Mouse (Mus musculus) C2C12 (cell line): ENCODE results near the gene Taf9.

Experiments
- CEBPB ChIP-seq: IDR thresholded peaks from one replicate; pipeline ENCODE4 v1.6.1; 2011; ENCODE audit warnings: low read depth, mild to moderate bottlenecking, control low read depth, moderate library complexity
- CTCF ChIP-seq: IDR thresholded peaks from one replicate; pipeline ENCODE4 v1.5.1; 2011; ENCODE audit not compliant: control insufficient read depth, insufficient read depth, insufficient read length
- MAX ChIP-seq: IDR thresholded peaks from one replicate; pipeline ENCODE4 v1.6.1; 2011; ENCODE audit warnings: mild to moderate bottlenecking, control low read depth
- USF1 ChIP-seq: IDR thresholded peaks from one replicate; pipeline ENCODE4 v1.6.1; 2011; ENCODE audit warnings: low read depth, mild to moderate bottlenecking, control low read depth, moderate library complexity

GRCm38 (mm10) chr13:100681615-100682014 lies 30.2 kb downstream of the Taf9 start:
- TF ChIP-seq MAX, result no peak
- TF ChIP-seq CTCF, result no peak
- no peak for TF ChIP-seq USF1
- TF ChIP-seq CEBPB, result no peak
